Mouse (Mus musculus): Measurements from ENCODE around the gene Gja5. TPM values are rescaled to one million over a fixed set of nuclear protein-coding genes. Genes with fewer than 3 reads are reported as not detected.
"Not testable (repeated sequence)": the region's sequence is repeated elsewhere in the genome, so short reads cannot be mapped to it uniquely, and the experiment has no call there.

The Gja5 gene
- polyA plus RNA-seq, 1 experiment: 2.1 TPM

GRCm38 (mm10) chr3:97060119-97060518 lies 155.6 kb downstream of the Gja5 start:
- H3K4me1 ChIP-seq (replicated peaks; ENCODE audit: control insufficient read depth, insufficient read depth, low read length): peaks cover 3% of the 10 kb centered on the region; the same call in 1 of the 2 replicates
- WGBS: 95% methylated on average over 4 of the region's 4 CpGs
- H3K4me3 ChIP-seq (ENCODE audit: control insufficient read depth, insufficient read depth, low read length): no peak overlapping the region
- no peak for DNase-seq
- no peak overlapping the region for H3K27ac ChIP-seq (ENCODE audit: control insufficient read depth, insufficient read depth, low read length)
- H3K36me3 ChIP-seq (ENCODE audit: control insufficient read depth, insufficient read depth, low read length): no peaks in the 10 kb centered on the region
- no peak for TF ChIP-seq POLR2A (IDR thresholded peaks at IDR 0.05; ENCODE audit: control insufficient read depth, extremely low read depth, insufficient read depth, low read length, poor library complexity)
- TF ChIP-seq CTCF (IDR thresholded peaks at IDR 0.05; ENCODE audit: borderline replicate concordance, control insufficient read depth, extremely low read depth, insufficient read depth, low read length, poor library complexity): no peak
- no peaks in the 10 kb centered on the region for H3K27me3 ChIP-seq (ENCODE audit: control insufficient read depth, insufficient read depth, low read length)

- Histone ChIP-seq H3K27me3 (ENCODE audit: control insufficient read depth, insufficient read depth, low read length) (no peaks in the 10 kb centered on the region), H3K4me1 (replicated peaks; ENCODE audit: control insufficient read depth, insufficient read depth, low read length) (peaks cover 3% of the 10 kb centered on the region; the same call in 1 of the 2 replicates), H3K36me3 (ENCODE audit: control insufficient read depth, insufficient read depth, low read length) (no peaks in the 10 kb centered on the region), H3K4me3 (ENCODE audit: control insufficient read depth, insufficient read depth, low read length) (no peak overlapping the region), H3K27ac (ENCODE audit: control insufficient read depth, insufficient read depth, low read length) (no peak overlapping the region)
- DNase-seq: no peak
- TF ChIP-seq CTCF (IDR thresholded peaks at IDR 0.05; ENCODE audit: borderline replicate concordance, control insufficient read depth, extremely low read depth, insufficient read depth, low read length, poor library complexity) (no peak), POLR2A (IDR thresholded peaks at IDR 0.05; ENCODE audit: control insufficient read depth, extremely low read depth, insufficient read depth, low read length, poor library complexity) (no peak)
- 85% methylated on average over 5 of the region's 5 CpGs for WGBS
These were observed 158.3 kb downstream of the Gja5 start for GRCm38 (mm10) chr3:97062814-97063213.

- 89% methylated on average over 6 of the region's 6 CpGs for WGBS
- DNase-seq: no peak
- H3K4me3 ChIP-seq (ENCODE audit: control insufficient read depth, insufficient read depth, low read length): no peak overlapping the region
- H3K36me3 ChIP-seq (ENCODE audit: control insufficient read depth, insufficient read depth, low read length): no peaks in the 10 kb centered on the region
- H3K27me3 ChIP-seq (ENCODE audit: control insufficient read depth, insufficient read depth, low read length): no peaks in the 10 kb centered on the region
- H3K4me1 ChIP-seq (replicated peaks; ENCODE audit: control insufficient read depth, insufficient read depth, low read length): peaks cover 3% of the 10 kb centered on the region; the same call in 1 of the 2 replicates
- TF ChIP-seq POLR2A (IDR thresholded peaks at IDR 0.05; ENCODE audit: control insufficient read depth, extremely low read depth, insufficient read depth, low read length, poor library complexity) (no peak), CTCF (IDR thresholded peaks at IDR 0.05; ENCODE audit: borderline replicate concordance, control insufficient read depth, extremely low read depth, insufficient read depth, low read length, poor library complexity) (no peak)
- no peak overlapping the region for H3K27ac ChIP-seq (ENCODE audit: control insufficient read depth, insufficient read depth, low read length)
These were observed 159.6 kb downstream of the Gja5 start for GRCm38 (mm10) chr3:97064046-97064445.

- not testable (repeated sequence) for DNase-seq; H3K4me3 ChIP-seq (ENCODE audit: control insufficient read depth, insufficient read depth, low read length); H3K27ac ChIP-seq (ENCODE audit: control insufficient read depth, insufficient read depth, low read length); H3K36me3 ChIP-seq (ENCODE audit: control insufficient read depth, insufficient read depth, low read length); H3K27me3 ChIP-seq (ENCODE audit: control insufficient read depth, insufficient read depth, low read length); H3K4me1 ChIP-seq (replicated peaks; ENCODE audit: control insufficient read depth, insufficient read depth, low read length)
- 87% methylated on average over 7 of the region's 7 CpGs for WGBS
These were observed 165.1 kb downstream of the Gja5 start for GRCm38 (mm10) chr3:97069589-97069988.

- not testable (repeated sequence) for H3K4me3 ChIP-seq (ENCODE audit: control insufficient read depth, insufficient read depth, low read length); H3K27ac ChIP-seq (ENCODE audit: control insufficient read depth, insufficient read depth, low read length); H3K36me3 ChIP-seq (ENCODE audit: control insufficient read depth, insufficient read depth, low read length); H3K27me3 ChIP-seq (ENCODE audit: control insufficient read depth, insufficient read depth, low read length); DNase-seq; H3K4me1 ChIP-seq (replicated peaks; ENCODE audit: control insufficient read depth, insufficient read depth, low read length)
- 78% methylated on average over 9 of the region's 9 CpGs for WGBS
These were observed 167.4 kb downstream of the Gja5 start for GRCm38 (mm10) chr3:97071916-97072315.

GRCm38 (mm10) chr3:97072361-97072760 lies 167.9 kb downstream of the Gja5 start:
- H3K4me3 ChIP-seq (ENCODE audit: control insufficient read depth, insufficient read depth, low read length); H3K36me3 ChIP-seq (ENCODE audit: control insufficient read depth, insufficient read depth, low read length); H3K27me3 ChIP-seq (ENCODE audit: control insufficient read depth, insufficient read depth, low read length); DNase-seq; H3K27ac ChIP-seq (ENCODE audit: control insufficient read depth, insufficient read depth, low read length); H3K4me1 ChIP-seq (replicated peaks; ENCODE audit: control insufficient read depth, insufficient read depth, low read length): not testable (repeated sequence)
- WGBS: 80% methylated on average over 5 of the region's 5 CpGs

GRCm38 (mm10) chr3:97075744-97076350 lies 171.4 kb downstream of the Gja5 start:
- not testable (repeated sequence) for H3K27me3 ChIP-seq (ENCODE audit: control insufficient read depth, insufficient read depth, low read length); H3K27ac ChIP-seq (ENCODE audit: control insufficient read depth, insufficient read depth, low read length); H3K4me3 ChIP-seq (ENCODE audit: control insufficient read depth, insufficient read depth, low read length); DNase-seq; H3K4me1 ChIP-seq (replicated peaks; ENCODE audit: control insufficient read depth, insufficient read depth, low read length); H3K36me3 ChIP-seq (ENCODE audit: control insufficient read depth, insufficient read depth, low read length)
- WGBS: 19% methylated on average over 2 of the region's 11 CpGs
